Mouse (Mus musculus) lung, embryonic 14.5 days (tissue): ENCODE measurements around the gene Camta1. TPM values are rescaled to one million over a fixed set of nuclear protein-coding genes. Genes with fewer than 3 reads are reported as not detected.

ENCODE experiments used
- ATAC-seq: fragments of 200-750 bp; cut with Nextera tagmentation; 2 replicates; pipeline ENCODE4 v1.8.0; 2017; ENCODE audit warnings: mild to moderate bottlenecking, moderate TSS enrichment, moderate library complexity; ENCODE audit not compliant: insufficient read depth
- DNase-seq: peaks from one replicate; pipeline ENCODE4 v3.0.0-alpha.2; 2015
- H3K27ac ChIP-seq: fragments of 300-500 bp; sonication (generic); 2 replicates; pipeline ENCODE4 v1.5.1; 2014; ENCODE audit warnings: low read depth, mild to moderate bottlenecking, moderate library complexity
- H3K27me3 ChIP-seq: fragments of 300-500 bp; sonication (generic); 2 replicates; pipeline ENCODE4 v1.6.1; 2014; ENCODE audit warnings: low read length, control low read depth; ENCODE audit not compliant: insufficient read depth
- H3K36me3 ChIP-seq: fragments of 300-500 bp; sonication (generic); 2 replicates; pipeline ENCODE4 v1.6.1; 2014; ENCODE audit warnings: control low read depth; ENCODE audit not compliant: insufficient read depth
- H3K4me1 ChIP-seq: fragments of 300-500 bp; sonication (generic); 2 replicates; pipeline ENCODE4 v1.6.1; 2014; ENCODE audit warnings: antibody characterized with exemption, control low read depth; ENCODE audit not compliant: insufficient read depth
- H3K4me2 ChIP-seq: fragments of 300-500 bp; sonication (generic); 2 replicates; pipeline ENCODE4 v1.6.1; 2014; ENCODE audit warnings: mild to moderate bottlenecking
- H3K4me3 ChIP-seq: fragments of 300-500 bp; sonication (generic); 2 replicates; pipeline ENCODE4 v1.5.1; 2014; ENCODE audit warnings: low read depth, low read length
- H3K9ac ChIP-seq: fragments of 300-500 bp; sonication (generic); 2 replicates; pipeline ENCODE4 v1.6.1; 2014
- H3K9me3 ChIP-seq: fragments of 300-500 bp; sonication (generic); 2 replicates; pipeline ENCODE4 v1.6.1; 2016; ENCODE audit warnings: low read depth, low read length, control low read depth
- CTCF ChIP-seq: IDR thresholded peaks from 2 replicates; pipeline ENCODE4 v1.5.1; 2016; ENCODE audit warnings: antibody characterized with exemption, low read depth
- WGBS: fragments of 180-500 bp; shearing (Covaris S2); extraction: QIAGEN DNeasy Blood & Tissue Kit; methylation state at CpG from one replicate; pipeline ENCODE4 v1.1.7; 2014; 5-methylcytosine and 5-hydroxymethylcytosine counted together
- polyA plus RNA-seq: library from polyadenylated mRNA; unstranded; fragments of >200 nt; fragmentation: Nextera tagmentation; extraction: Ambion mirVana; gene quantifications from 2 replicates; pipeline ENCODE4 v1.2.1, GENCODE M21; 2014

The Camta1 gene
- polyA plus RNA-seq, 1 experiment from 2014 or later = 87.5 TPM

GRCm38 (mm10) chr4:151160932-151161331 is 700.7 kb downstream of the Camta1 start:
- DNase-seq (no peak), ATAC-seq (no peak)
- H3K9ac ChIP-seq = no peak overlapping the region
- H3K9me3 ChIP-seq = no peaks in the 10 kb centered on the region
- no peak; the same call in 1 of the 2 replicates for TF ChIP-seq CTCF
- H3K27ac ChIP-seq = no peak overlapping the region
- 0 out of 2 replicates have a peak, but pooled peaks cover 5% of the 10 kb centered on the region for H3K4me1 ChIP-seq
- no peaks in the 10 kb centered on the region for H3K27me3 ChIP-seq
- WGBS = 55% methylated on average over 4 of the region's 4 CpGs
- no peak overlapping the region for H3K4me3 ChIP-seq
- no peak overlapping the region for H3K4me2 ChIP-seq
- H3K36me3 ChIP-seq = no peaks in the 10 kb centered on the region

GRCm38 (mm10) chr4:151160476-151160875 is 701.2 kb downstream of the Camta1 start:
- H3K27me3 ChIP-seq = no peaks in the 10 kb centered on the region

GRCm38 (mm10) chr4:151158250-151158649 is 703.4 kb downstream of the Camta1 start:
- 50% methylated on average over 3 of the region's 3 CpGs for WGBS
- TF ChIP-seq CTCF = peak; percentile 37
- H3K27me3 ChIP-seq = no peaks in the 10 kb centered on the region

More at GRCm38 (mm10) chr4:151160476-151160875, 701.2 kb downstream of the Camta1 start:
- no peak overlapping the region for H3K4me2 ChIP-seq
- H3K4me1 ChIP-seq = 0 out of 2 replicates have a peak, but pooled peaks cover 1% of the 10 kb centered on the region
- no peak overlapping the region for H3K9ac ChIP-seq
- DNase-seq = peak; percentile 29
- H3K9me3 ChIP-seq = no peaks in the 10 kb centered on the region
- H3K4me3 ChIP-seq = no peak overlapping the region
- 55% methylated on average over 8 of the region's 8 CpGs for WGBS
- H3K36me3 ChIP-seq = no peaks in the 10 kb centered on the region
- TF ChIP-seq CTCF = no peak
- no peak overlapping the region for H3K27ac ChIP-seq
- no peak for ATAC-seq

GRCm38 (mm10) chr4:151156904-151157303 is 704.8 kb downstream of the Camta1 start:
- WGBS = 2% methylated on average over 7 of the region's 7 CpGs
- Histone ChIP-seq H3K4me2 (no peak overlapping the region), H3K4me3 (no peak overlapping the region), H3K27me3 (no peaks in the 10 kb centered on the region), H3K9ac (no peak overlapping the region), H3K27ac (no peak overlapping the region), H3K4me1 (no peaks in the 10 kb centered on the region), H3K9me3 (no peaks in the 10 kb centered on the region), H3K36me3 (no peaks in the 10 kb centered on the region)
- ATAC-seq (peak; percentile 69), DNase-seq (peak; percentile 95)
- peak; percentile 98 for TF ChIP-seq CTCF

More at GRCm38 (mm10) chr4:151158250-151158649, 703.4 kb downstream of the Camta1 start:
- Histone ChIP-seq H3K36me3 (no peaks in the 10 kb centered on the region), H3K4me1 (no peaks in the 10 kb centered on the region), H3K27ac (no peak overlapping the region), H3K4me2 (no peak overlapping the region), H3K9me3 (no peaks in the 10 kb centered on the region), H3K9ac (no peak overlapping the region), H3K4me3 (no peak overlapping the region)
- ATAC-seq (no peak), DNase-seq (no peak)

- Histone ChIP-seq H3K4me3 (no peak overlapping the region), H3K27ac (no peak overlapping the region), H3K4me1 (no peaks in the 10 kb centered on the region), H3K9me3 (no peaks in the 10 kb centered on the region), H3K4me2 (no peak overlapping the region), H3K27me3 (no peaks in the 10 kb centered on the region), H3K36me3 (no peaks in the 10 kb centered on the region), H3K9ac (no peak overlapping the region)
- TF ChIP-seq CTCF = no peak
- DNase-seq (no peak), ATAC-seq (no peak)
- 60% methylated on average over 4 of the region's 4 CpGs for WGBS
These were observed 706.1 kb downstream of the Camta1 start for GRCm38 (mm10) chr4:151155587-151155986.

- Histone ChIP-seq H3K4me1 (no peaks in the 10 kb centered on the region), H3K27ac (no peak overlapping the region), H3K9ac (no peak overlapping the region), H3K4me3 (no peak overlapping the region), H3K36me3 (no peaks in the 10 kb centered on the region), H3K9me3 (no peaks in the 10 kb centered on the region), H3K27me3 (no peaks in the 10 kb centered on the region), H3K4me2 (no peak overlapping the region)
- 45% methylated on average over 4 of the region's 4 CpGs for WGBS
- ATAC-seq (no peak), DNase-seq (peak; percentile 27)
- no peak for TF ChIP-seq CTCF
These were observed 707.4 kb downstream of the Camta1 start for GRCm38 (mm10) chr4:151154306-151154705.

GRCm38 (mm10) chr4:151152010-151152409 is 709.7 kb downstream of the Camta1 start:
- Histone ChIP-seq H3K9me3 (no peaks in the 10 kb centered on the region), H3K4me3 (no peak overlapping the region), H3K4me1 (no peaks in the 10 kb centered on the region), H3K36me3 (no peaks in the 10 kb centered on the region), H3K9ac (no peak overlapping the region), H3K4me2 (no peak overlapping the region), H3K27ac (no peak overlapping the region), H3K27me3 (no peaks in the 10 kb centered on the region)
- ATAC-seq (no peak), DNase-seq (no peak)
- 62% methylated on average over 6 of the region's 6 CpGs for WGBS
- no peak for TF ChIP-seq CTCF

GRCm38 (mm10) chr4:151150842-151151241 is 710.8 kb downstream of the Camta1 start:
- 67% methylated on average over 11 of the region's 11 CpGs for WGBS
- ATAC-seq (no peak), DNase-seq (no peak)
- Histone ChIP-seq H3K9ac (no peak overlapping the region), H3K27ac (no peak overlapping the region), H3K4me2 (no peak overlapping the region), H3K4me1 (no peaks in the 10 kb centered on the region), H3K9me3 (no peaks in the 10 kb centered on the region), H3K27me3 (no peaks in the 10 kb centered on the region), H3K4me3 (no peak overlapping the region), H3K36me3 (no peaks in the 10 kb centered on the region)
- no peak for TF ChIP-seq CTCF
